Mouse (Mus musculus) bone marrow macrophage, adult 2 months (primary cell): ENCODE measurements around the gene Cdc42.

Experiments
- CTCF ChIP-seq: IDR thresholded peaks from 2 replicates; pipeline ENCODE4 v1.5.1; 2012; ENCODE audit warnings: low read depth, mild to moderate bottlenecking, low read length, moderate library complexity
- POLR2A ChIP-seq: IDR thresholded peaks from 2 replicates; pipeline ENCODE4 v1.6.1; 2012; ENCODE audit warnings: mild to moderate bottlenecking, low read depth, low read length, borderline replicate concordance

GRCm38 (mm10) chr4:137371596-137372523 is 14.3 kb upstream of the Cdc42 start:
- TF ChIP-seq CTCF = no peak
- TF ChIP-seq POLR2A = no peak
